Mouse (Mus musculus) cerebellum, postnatal 4 days (tissue): Measurements from ENCODE around the gene Kcnma1.

Source experiments
- DNase-seq, 2 experiments: peaks; one replicate each; pipeline ENCODE4 v3.0.0; 2022; ENCODE audit warnings: low spot score in 2 of 2, mixed read lengths in 1 of 2

Kcnma1 gene

GRCm38 (mm10) chr14:23782845-23783609 lies 231.3 kb downstream of the Kcnma1 start:
- no peak for DNase-seq

- no peak for DNase-seq
These were observed 239.7 kb downstream of the Kcnma1 start for GRCm38 (mm10) chr14:23774542-23774941.

- no peak for DNase-seq
These were observed 241.6 kb downstream of the Kcnma1 start for GRCm38 (mm10) chr14:23772685-23773084.

GRCm38 (mm10) chr14:23771794-23772193 lies 242.5 kb downstream of the Kcnma1 start:
- no peak for DNase-seq

- no peak for DNase-seq
These were observed 251.8 kb downstream of the Kcnma1 start for GRCm38 (mm10) chr14:23762471-23762870.

GRCm38 (mm10) chr14:23759626-23760025 lies 254.7 kb downstream of the Kcnma1 start:
- DNase-seq, result no peak

- DNase-seq, result no peak
These were observed 255.9 kb downstream of the Kcnma1 start for GRCm38 (mm10) chr14:23758421-23758820.

- no peak for DNase-seq
These were observed 266.3 kb downstream of the Kcnma1 start for GRCm38 (mm10) chr14:23748011-23748410.

- no peak for DNase-seq
These were observed 267.3 kb downstream of the Kcnma1 start for GRCm38 (mm10) chr14:23746976-23747375.

- no peak for DNase-seq
These were observed 272.8 kb downstream of the Kcnma1 start for GRCm38 (mm10) chr14:23741531-23741930.

- no peak for DNase-seq
These were observed 280.1 kb downstream of the Kcnma1 start for GRCm38 (mm10) chr14:23734200-23734599.

GRCm38 (mm10) chr14:23729377-23729776 lies 284.9 kb downstream of the Kcnma1 start:
- no peak for DNase-seq

- DNase-seq, result peak in 1 of 2 experiments; percentile 69
These were observed 290.4 kb downstream of the Kcnma1 start for GRCm38 (mm10) chr14:23723701-23724430.

- peak in 1 of 2 experiments; percentile 16 for DNase-seq
These were observed 295.0 kb downstream of the Kcnma1 start for GRCm38 (mm10) chr14:23719246-23719645.

- no peak for DNase-seq
These were observed 295.6 kb downstream of the Kcnma1 start for GRCm38 (mm10) chr14:23718667-23719066.

- DNase-seq, result no peak
These were observed 299.7 kb downstream of the Kcnma1 start for GRCm38 (mm10) chr14:23714396-23715131.

- no peak for DNase-seq
These were observed 301.4 kb downstream of the Kcnma1 start for GRCm38 (mm10) chr14:23712891-23713290.

GRCm38 (mm10) chr14:23710954-23711353 lies 303.3 kb downstream of the Kcnma1 start:
- DNase-seq, result no peak

GRCm38 (mm10) chr14:23706837-23707236 lies 307.5 kb downstream of the Kcnma1 start:
- no peak for DNase-seq

GRCm38 (mm10) chr14:23705647-23706046 lies 308.6 kb downstream of the Kcnma1 start:
- no peak for DNase-seq

- DNase-seq, result no peak
These were observed 310.0 kb downstream of the Kcnma1 start for GRCm38 (mm10) chr14:23704303-23704702.

- no peak for DNase-seq
These were observed 317.9 kb downstream of the Kcnma1 start for GRCm38 (mm10) chr14:23696341-23696740.
